Mouse (Mus musculus) kidney, adult 2 months (tissue): ENCODE data around the gene Zfp850.
"Not testable (repeated sequence)": the region's sequence is repeated elsewhere in the genome, so short reads cannot be mapped to it uniquely, and the experiment has no call there.

Source experiments
- CTCF ChIP-seq: fragments of 200-500 bp; conservative IDR thresholded peaks from 2 replicates; pipeline ENCODE4 v1.5.1; 2011; ENCODE audit warnings: low read depth, mild to moderate bottlenecking, control low read depth, low read length, moderate library complexity, mixed read lengths; ENCODE audit not compliant: insufficient read depth, insufficient read length
- POLR2A ChIP-seq: fragments of 200-500 bp; IDR thresholded peaks from one replicate; pipeline ENCODE4 v1.6.1; 2011; ENCODE audit warnings: low read depth, low read length, control low read depth

DNA sequence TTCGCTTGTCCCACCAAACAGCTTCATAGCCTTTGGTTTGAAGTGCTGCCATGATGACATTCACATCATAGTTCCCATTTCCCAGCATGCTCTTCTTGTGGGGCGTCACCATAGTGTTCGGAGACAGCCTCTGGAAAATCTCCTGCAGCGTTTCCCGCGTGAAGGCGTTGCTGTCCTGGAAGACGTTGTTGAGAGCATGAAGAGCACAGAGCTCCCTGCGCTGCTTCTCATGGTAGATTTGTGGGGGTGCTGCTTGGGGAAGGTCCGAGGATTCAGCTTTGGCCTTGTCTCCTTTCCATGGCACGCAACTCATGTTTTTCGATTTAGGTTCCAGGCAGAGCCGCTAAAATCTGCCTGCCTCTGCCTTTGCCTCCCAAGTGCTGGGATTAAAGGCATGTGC, 64.5 kb downstream of the Zfp850 start:
- not testable (repeated sequence) for TF ChIP-seq POLR2A, CTCF
